9 mouse cellular contexts compared by ENCODE assay signal in genomic region chr8:120204736-120205360, GRCm38 (mm10). TPM values are rescaled to one million over a fixed set of nuclear protein-coding genes. Genes with fewer than 3 reads are reported as not detected.
A peak's percentile ranks its signal among the peaks of the same experiment; 100 is the strongest.
DNase-seq lines count a peak whose midpoint lies in the region; ATAC-seq and TF ChIP-seq lines count a peak whose summit lies in the region.
"Had no signal": no experiment of that assay in that cellular context is flagged by ENCODE, and none has a peak within 500 bp of the region (broad histone marks: within the 10 kb centered on the region; RNA-seq: fewer than 3 reads in every experiment).

No protein-coding gene starts in this region.

- H3K9ac ChIP-seq in liver, embryonic 16.5 days (ENCODE audit: low read depth, low read length) = no peak overlapping the region

- intact Hi-C loops in heart, postnatal 36 days (cut with DNase I) = no loop called here
- intact Hi-C loops in left cerebral cortex, adult 2 months (cut with DNase I) = no loop called here

- DNase-seq in adipocyte (ENCODE audit: low spot score) = peak; percentile 56
- DNase-seq in adrenal gland, adult 2 months = peak; percentile 90
- DNase-seq in heart, postnatal 36 days = peak; percentile 53 to 69
- no peak for DNase-seq in urinary bladder, postnatal 36 days (ENCODE audit: low spot score in 2 of 2)
- no peak for DNase-seq in left cerebral cortex, adult 2 months (ENCODE audit: extremely low spot score in 1 of 2, low spot score in 2 of 2)
- DNase-seq in cerebellum, postnatal 4 days (ENCODE audit: low spot score in 2 of 2) = no peak
- DNase-seq: cerebellum, adult 18-20 months had no signal

- no peaks in the 10 kb centered on the region for H3K9me3 ChIP-seq in liver, embryonic 16.5 days (replicated peaks; ENCODE audit: control insufficient read depth, low read length)

- no peak for TF ChIP-seq CTCF in left cerebral cortex, adult 2 months (IDR thresholded peaks at IDR 0.05)

- no peak overlapping the region for H3K4me2 ChIP-seq in liver, embryonic 16.5 days (ENCODE audit: low read depth, low read length)

- H3K36me3 ChIP-seq in liver, embryonic 16.5 days (ENCODE audit: control insufficient read depth, insufficient read depth) = no peaks in the 10 kb centered on the region

- 0 out of 2 replicates have a peak, but pooled peaks have one; percentile 16 for ATAC-seq in liver, embryonic 16.5 days (ENCODE audit: low read depth)
- ATAC-seq: Patski had no signal

- 55% methylated on average over 7 of the region's 7 CpGs for WGBS in liver, embryonic 16.5 days (ENCODE audit: insufficient replicate concordance)

- H3K27ac ChIP-seq in liver, embryonic 16.5 days (ENCODE audit: low read length) = no peak overlapping the region
- H3K27ac ChIP-seq in left cerebral cortex, adult 2 months = no peak overlapping the region

- no peaks in the 10 kb centered on the region for H3K4me1 ChIP-seq in liver, embryonic 16.5 days (ENCODE audit: control insufficient read depth, low read depth, low read length)

- H3K4me3 ChIP-seq in liver, embryonic 16.5 days (ENCODE audit: low read depth, low read length) = no peak overlapping the region
- H3K4me3 ChIP-seq in left cerebral cortex, adult 2 months = no peak overlapping the region

- no peaks in the 10 kb centered on the region for H3K27me3 ChIP-seq in liver, embryonic 16.5 days (ENCODE audit: control insufficient read depth, insufficient read depth, low read depth, low read length)
- H3K27me3 ChIP-seq: Patski had no signal

RNA-seq across cellular contexts. Expression of gene Gse1, which starts 23.4 kb away (rescaled TPM):
- total RNA-seq in adrenal gland, adult 2 months (2021) = 10 to 100 TPM; 27.1 to 28.7 TPM
- polyA plus RNA-seq in adrenal gland, adult 2 months (2012; rRNA removed) = 42.1 and 46.3 TPM in 2 replicates
- total RNA-seq in heart, postnatal 36 days (2021) = 10 to 100 TPM; 21.2 to 26.6 TPM
- 7.6 and 9.5 TPM in 2 replicates for polyA plus RNA-seq in liver, embryonic 16.5 days (2015; fragmentation: Nextera tagmentation; extraction: Ambion mirVana)
- 100 to 1,000 TPM in 1 of 2 experiments, 10 to 100 TPM in 1; 77.7 to 105 TPM for total RNA-seq in left cerebral cortex, adult 2 months (2021)

RNA-seq across cellular contexts. Expression of gene Fam92b, which starts 27.6 kb away (rescaled TPM):
- 1 to 10 TPM in 1 of 2 experiments, under 1 TPM in 1; 0.61 to 1.4 TPM for total RNA-seq in adrenal gland, adult 2 months (2021)
- polyA plus RNA-seq in adrenal gland, adult 2 months (2012; rRNA removed) = 0.95 and 1.7 TPM in 2 replicates
- not detected for total RNA-seq in heart, postnatal 36 days (2021)
- not detected in 2 replicates for polyA plus RNA-seq in liver, embryonic 16.5 days (2015; fragmentation: Nextera tagmentation; extraction: Ambion mirVana)
- 1 to 10 TPM in 1 of 2 experiments, under 1 TPM in 1; 0.68 to 1.0 TPM for total RNA-seq in left cerebral cortex, adult 2 months (2021)

Comparison
In these comparisons a context has a peak if more than half of its experiments do, and no peak if none do; other contexts are left out.
1. DNase-seq: peak in adipocyte (single experiment), adrenal gland, adult 2 months (single experiment) and heart, postnatal 36 days (2 of 2); none in urinary bladder, postnatal 36 days (0 of 2), left cerebral cortex, adult 2 months (0 of 2) and cerebellum, postnatal 4 days (0 of 2).